Mouse (Mus musculus) limb, embryonic 10.5 days (tissue): ENCODE results near the gene Gpt2. TPM values are rescaled to one million over a fixed set of nuclear protein-coding genes. Genes with fewer than 3 reads are reported as not detected.

Experiments used
- DNase-seq: peaks from one replicate; pipeline ENCODE4 v3.0.0-alpha.2; 2017; ENCODE audit warnings: low spot score
- H3K27ac ChIP-seq: fragments of 300-500 bp; sonication (generic); 2 replicates; pipeline ENCODE4 v1.5.1; 2016; ENCODE audit warnings: mild to moderate bottlenecking
- H3K27me3 ChIP-seq: fragments of 300-500 bp; sonication (generic); 2 replicates; pipeline ENCODE4 v1.6.1; 2016; ENCODE audit warnings: low read depth, mild to moderate bottlenecking; ENCODE audit not compliant: poor library complexity, severe bottlenecking
- H3K36me3 ChIP-seq: fragments of 300-500 bp; sonication (generic); 2 replicates; pipeline ENCODE4 v1.6.1; 2016; ENCODE audit warnings: mild to moderate bottlenecking, moderate library complexity
- H3K4me1 ChIP-seq: fragments of 300-500 bp; sonication (generic); 2 replicates; pipeline ENCODE4 v1.6.1; 2016
- H3K4me3 ChIP-seq: fragments of 300-500 bp; sonication (generic); 2 replicates; pipeline ENCODE4 v1.5.1; 2016; ENCODE audit warnings: mild to moderate bottlenecking, moderate library complexity
- H3K9me3 ChIP-seq: fragments of 300-500 bp; sonication (generic); replicated peaks from 2 replicates; pipeline ENCODE4 v1.6.1; 2016; ENCODE audit warnings: mild to moderate bottlenecking
- WGBS: fragments of 180-500 bp; shearing (Covaris S2); methylation state at CpG from one replicate; pipeline ENCODE4 v1.1.7; 2016; 5-methylcytosine and 5-hydroxymethylcytosine counted together
- polyA plus RNA-seq: library from polyadenylated mRNA; unstranded; fragments of >200 nt; fragmentation: Nextera tagmentation; extraction: Ambion mirVana; gene quantifications from 2 replicates; pipeline ENCODE4 v1.2.1, GENCODE M21; 2016

Gene Gpt2
- polyA plus RNA-seq, 1 experiment from 2014 or later: 65.8 TPM

DNA sequence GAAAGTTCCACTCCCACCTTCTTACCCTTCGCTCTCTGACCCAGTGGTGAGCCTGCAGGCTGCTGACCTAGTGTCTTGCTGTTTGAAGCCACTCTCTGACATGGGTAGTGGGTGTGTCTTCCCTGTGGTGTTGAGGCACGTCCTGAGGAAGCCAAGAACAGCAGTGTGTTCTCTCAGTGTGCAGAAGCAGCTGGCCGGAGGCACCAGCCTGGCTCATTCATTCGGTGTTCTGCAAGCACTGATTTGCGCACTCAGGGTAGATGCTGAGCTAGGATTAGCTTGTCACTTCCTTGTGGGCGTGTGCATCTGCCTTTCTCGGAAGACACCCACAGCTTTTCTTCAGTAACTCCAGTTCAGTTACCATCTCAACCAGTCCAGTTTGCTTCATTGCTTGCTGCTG, 23.0 kb downstream of the Gpt2 start:
- Histone ChIP-seq H3K4me3 (no peak overlapping the region), H3K27ac (no peak overlapping the region)
- 72% methylated on average over 7 of the region's 7 CpGs for WGBS

DNA sequence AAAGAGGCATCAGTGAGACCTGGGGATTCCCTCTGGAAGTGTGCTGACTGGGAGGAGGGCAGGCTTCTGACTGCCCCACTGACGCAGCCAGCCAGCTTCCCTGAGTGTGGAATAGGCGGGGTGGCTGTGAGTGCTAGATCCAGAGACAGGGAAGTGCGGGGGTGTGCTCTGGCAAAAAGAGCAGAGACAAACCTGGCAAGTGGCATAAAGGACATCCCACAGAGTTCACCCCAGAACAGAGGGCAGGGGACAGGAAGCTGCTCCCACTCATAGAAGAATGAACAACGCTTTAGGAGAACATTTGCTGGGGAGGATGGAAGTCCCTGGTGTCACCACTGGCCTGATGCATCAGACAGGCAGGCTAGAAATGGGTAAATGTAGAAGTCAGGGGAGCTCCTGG, 25.0 kb downstream of the Gpt2 start:
- no peaks in the 10 kb centered on the region for H3K9me3 ChIP-seq
- no peaks in the 10 kb centered on the region for H3K27me3 ChIP-seq
- no peaks in the 10 kb centered on the region for H3K4me1 ChIP-seq
- H3K4me3 ChIP-seq: no peak overlapping the region
- 88% methylated on average over 4 of the region's 4 CpGs for WGBS
- no peak overlapping the region for H3K27ac ChIP-seq
- DNase-seq: no peak
- peaks cover 97% of the 10 kb centered on the region for H3K36me3 ChIP-seq

More for the DNA sequence above, 23.0 kb downstream of the Gpt2 start:
- no peaks in the 10 kb centered on the region for H3K27me3 ChIP-seq
- no peaks in the 10 kb centered on the region for H3K4me1 ChIP-seq
- DNase-seq: no peak
- no peaks in the 10 kb centered on the region for H3K9me3 ChIP-seq
- H3K36me3 ChIP-seq: peaks cover 97% of the 10 kb centered on the region

DNA sequence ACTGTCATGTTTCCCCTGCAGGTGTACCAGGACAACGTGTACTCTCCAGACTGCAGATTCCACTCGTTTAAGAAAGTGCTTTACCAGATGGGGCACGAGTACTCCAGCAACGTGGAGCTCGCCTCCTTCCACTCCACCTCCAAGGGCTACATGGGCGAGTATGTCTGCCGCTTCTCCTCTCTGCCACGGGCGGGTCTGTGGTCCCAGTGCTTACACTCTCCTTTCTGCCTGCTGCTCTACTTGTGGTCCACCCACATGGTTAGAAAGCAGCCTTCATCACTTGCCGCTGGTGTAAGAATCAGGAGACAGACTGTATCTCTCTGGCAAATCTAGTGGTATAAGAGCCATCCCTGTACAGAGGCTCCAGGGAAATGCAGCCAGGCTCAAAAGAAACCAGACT, 25.6 kb downstream of the Gpt2 start:
- no peak overlapping the region for H3K27ac ChIP-seq
- 95% methylated on average over 10 of the region's 10 CpGs for WGBS
- H3K36me3 ChIP-seq: peaks cover 98% of the 10 kb centered on the region
- H3K9me3 ChIP-seq: no peaks in the 10 kb centered on the region
- DNase-seq: no peak
- no peaks in the 10 kb centered on the region for H3K4me1 ChIP-seq
- no peak overlapping the region for H3K4me3 ChIP-seq
- H3K27me3 ChIP-seq: no peaks in the 10 kb centered on the region

DNA sequence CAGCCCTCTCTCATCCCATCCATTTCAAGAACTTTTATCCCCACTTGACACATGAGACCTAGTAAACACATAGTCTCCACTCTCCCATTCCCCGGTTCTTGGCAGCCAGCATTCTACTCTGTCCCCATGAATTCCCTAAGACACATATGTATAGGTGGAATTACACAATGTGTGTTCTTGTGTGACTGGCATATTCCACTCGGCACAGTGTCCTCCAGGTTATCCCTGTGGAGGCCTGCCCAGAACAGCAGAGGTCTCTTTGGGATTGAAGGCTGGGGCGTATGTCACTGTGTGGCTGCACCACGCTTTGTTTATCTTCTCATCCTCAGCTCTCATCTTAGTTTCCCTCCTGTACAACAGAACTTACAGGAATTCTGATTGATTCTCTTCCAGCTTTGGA, 28.2 kb downstream of the Gpt2 start:
- no peaks in the 10 kb centered on the region for H3K9me3 ChIP-seq
- no peak for DNase-seq
- H3K4me1 ChIP-seq: no peaks in the 10 kb centered on the region
- peaks cover 98% of the 10 kb centered on the region for H3K36me3 ChIP-seq
- H3K27me3 ChIP-seq: no peaks in the 10 kb centered on the region
- no peak overlapping the region for H3K27ac ChIP-seq
- no peak overlapping the region for H3K4me3 ChIP-seq
- WGBS: 92% methylated on average over 4 of the region's 4 CpGs

DNA sequence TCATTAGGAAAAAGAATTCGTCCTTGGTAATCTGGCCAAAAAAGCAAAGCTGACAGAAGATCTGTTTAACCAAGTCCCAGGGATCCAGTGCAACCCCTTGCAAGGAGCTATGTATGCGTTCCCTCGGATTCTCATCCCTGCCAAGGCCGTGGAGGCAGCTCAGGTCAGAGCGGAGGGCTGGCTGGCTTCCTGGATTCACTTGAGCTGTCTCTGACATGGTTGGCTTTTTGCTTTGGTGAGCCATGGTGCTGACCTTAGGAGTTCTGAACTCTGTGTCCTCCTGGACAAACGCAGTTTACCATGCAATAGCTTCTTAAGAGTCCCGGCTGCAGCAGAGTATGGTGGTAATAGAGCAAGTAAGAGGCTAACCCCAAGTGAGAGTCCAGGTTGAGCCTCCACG, 29.0 kb downstream of the Gpt2 start:
- Histone ChIP-seq H3K27ac (no peak overlapping the region), H3K36me3 (peaks cover 98% of the 10 kb centered on the region), H3K4me1 (no peaks in the 10 kb centered on the region), H3K27me3 (no peaks in the 10 kb centered on the region), H3K4me3 (no peak overlapping the region), H3K9me3 (no peaks in the 10 kb centered on the region)
- no peak for DNase-seq
- 91% methylated on average over 8 of the region's 8 CpGs for WGBS

DNA sequence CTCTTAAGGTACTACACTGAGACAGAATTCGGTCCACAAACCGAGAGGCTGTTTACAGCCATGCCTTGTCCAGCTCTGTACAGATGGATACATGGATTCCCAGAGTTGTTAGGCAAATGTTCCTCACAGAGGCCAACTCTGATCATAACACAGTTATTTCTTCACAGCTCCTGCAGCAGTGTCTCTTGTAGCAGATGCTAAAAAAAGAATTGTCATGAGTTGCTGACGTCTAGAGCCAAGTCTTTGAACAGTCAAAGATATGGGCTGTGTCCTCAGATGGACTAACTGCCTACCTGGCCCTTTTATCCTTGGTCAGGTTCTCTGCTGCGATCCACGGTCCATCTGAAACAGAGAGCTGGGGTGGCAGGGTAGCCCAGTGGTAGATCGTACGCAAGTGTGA, 31.7 kb downstream of the Gpt2 start:
- no peaks in the 10 kb centered on the region for H3K9me3 ChIP-seq
- no peak overlapping the region for H3K4me3 ChIP-seq
- no peak for DNase-seq
- no peaks in the 10 kb centered on the region for H3K27me3 ChIP-seq
- 96% methylated on average over 7 of the region's 7 CpGs for WGBS
- H3K4me1 ChIP-seq: no peaks in the 10 kb centered on the region
- no peak overlapping the region for H3K27ac ChIP-seq
- peaks cover 80% of the 10 kb centered on the region for H3K36me3 ChIP-seq

DNA sequence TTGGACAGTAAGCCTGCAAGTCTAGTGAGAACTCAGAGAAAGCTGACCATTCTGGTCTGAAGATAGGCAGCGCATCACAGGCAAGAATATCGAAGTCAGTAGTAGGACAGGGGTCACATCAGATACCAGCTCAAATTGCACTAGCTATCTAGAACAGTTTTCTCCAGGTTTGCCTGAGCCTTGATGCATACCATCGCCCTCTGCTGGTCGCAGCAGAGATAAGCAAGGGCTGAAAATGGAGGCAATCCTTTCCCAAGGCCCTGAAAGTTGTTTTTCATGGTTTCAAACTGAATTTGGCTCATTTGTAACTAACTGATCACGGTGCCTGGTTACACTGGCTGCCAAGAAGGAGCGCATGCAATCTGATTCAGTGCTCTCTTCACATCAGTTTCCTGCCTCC, 33.7 kb downstream of the Gpt2 start:
- H3K4me1 ChIP-seq: no peaks in the 10 kb centered on the region
- 35% methylated on average over 6 of the region's 6 CpGs for WGBS
- DNase-seq: peak; percentile 69
- peaks cover 71% of the 10 kb centered on the region for H3K36me3 ChIP-seq
- no peak overlapping the region for H3K27ac ChIP-seq
- no peaks in the 10 kb centered on the region for H3K27me3 ChIP-seq
- no peaks in the 10 kb centered on the region for H3K9me3 ChIP-seq
- no peak overlapping the region for H3K4me3 ChIP-seq

DNA sequence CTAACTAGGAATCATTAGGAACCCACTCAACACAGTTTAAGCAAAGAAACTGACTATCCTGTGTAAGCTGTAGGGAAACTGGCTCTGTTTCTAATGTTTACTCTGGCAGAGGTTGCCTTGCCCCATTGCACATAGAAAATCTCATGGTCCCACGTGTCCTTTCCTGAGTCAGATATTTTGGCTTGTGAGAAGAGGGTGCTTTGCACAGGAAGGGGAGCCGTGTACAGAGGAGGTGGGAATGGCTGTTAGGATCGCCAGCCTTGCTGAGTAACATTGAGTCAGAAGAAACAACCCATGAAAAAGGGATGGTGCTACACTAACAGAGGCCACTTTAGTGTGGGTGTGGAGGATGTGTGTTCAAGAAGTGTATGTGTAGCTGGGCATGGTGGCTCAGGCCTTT, 36.6 kb downstream of the Gpt2 start:
- no peak for DNase-seq
- Histone ChIP-seq H3K27ac (no peak overlapping the region), H3K4me3 (no peak overlapping the region), H3K4me1 (no peaks in the 10 kb centered on the region), H3K27me3 (no peaks in the 10 kb centered on the region), H3K36me3 (peaks cover 50% of the 10 kb centered on the region), H3K9me3 (no peaks in the 10 kb centered on the region)
- WGBS: 87% methylated on average over 3 of the region's 3 CpGs

DNA sequence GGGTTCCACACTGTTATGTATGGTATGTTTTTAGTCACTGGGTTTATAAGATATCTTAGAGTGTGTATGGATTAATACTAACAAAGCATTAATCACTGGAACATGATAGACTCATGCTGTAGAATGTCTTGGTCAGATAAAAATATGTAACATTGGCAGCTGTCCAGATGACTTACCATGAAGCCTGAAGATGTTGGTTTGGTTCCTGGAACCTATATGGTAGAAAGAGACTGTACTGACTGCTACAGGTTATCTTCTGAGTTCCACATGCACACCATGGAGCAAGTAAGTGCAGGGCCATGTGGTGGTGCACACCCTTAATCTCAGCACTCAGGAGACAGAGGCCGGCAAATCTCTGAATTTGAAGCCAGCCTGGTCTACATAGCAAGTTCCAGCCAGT, 38.3 kb downstream of the Gpt2 start:
- Histone ChIP-seq H3K4me3 (no peak overlapping the region), H3K27ac (no peak overlapping the region), H3K4me1 (no peaks in the 10 kb centered on the region), H3K9me3 (no peaks in the 10 kb centered on the region), H3K36me3 (peaks cover 50% of the 10 kb centered on the region), H3K27me3 (no peaks in the 10 kb centered on the region)
- no peak for DNase-seq
- 95% methylated on average over 1 of the region's 1 CpGs for WGBS

DNA sequence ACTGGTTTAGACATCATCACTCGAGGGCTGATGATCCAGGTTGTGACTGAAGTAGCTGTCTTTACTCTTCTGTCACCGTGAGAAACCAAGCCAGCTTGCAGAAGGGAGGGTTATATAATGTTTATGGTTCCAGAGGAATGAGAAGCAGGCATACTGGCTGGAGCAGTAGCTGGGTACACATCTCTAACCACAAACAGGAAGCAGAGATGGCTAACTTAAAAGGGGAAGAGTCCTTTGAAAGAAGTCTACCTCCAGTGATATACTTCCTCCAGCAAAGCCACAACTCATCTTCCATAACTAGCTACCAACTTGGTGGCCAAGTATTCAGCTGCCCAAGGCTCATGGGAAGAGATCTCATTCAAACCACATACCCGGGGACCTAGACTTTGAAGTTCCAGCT, 39.1 kb downstream of the Gpt2 start:
- Histone ChIP-seq H3K9me3 (no peaks in the 10 kb centered on the region), H3K27me3 (no peaks in the 10 kb centered on the region), H3K4me3 (no peak overlapping the region), H3K4me1 (no peaks in the 10 kb centered on the region), H3K36me3 (peaks cover 50% of the 10 kb centered on the region), H3K27ac (no peak overlapping the region)
- no peak for DNase-seq
- WGBS: 81% methylated on average over 3 of the region's 3 CpGs

DNA sequence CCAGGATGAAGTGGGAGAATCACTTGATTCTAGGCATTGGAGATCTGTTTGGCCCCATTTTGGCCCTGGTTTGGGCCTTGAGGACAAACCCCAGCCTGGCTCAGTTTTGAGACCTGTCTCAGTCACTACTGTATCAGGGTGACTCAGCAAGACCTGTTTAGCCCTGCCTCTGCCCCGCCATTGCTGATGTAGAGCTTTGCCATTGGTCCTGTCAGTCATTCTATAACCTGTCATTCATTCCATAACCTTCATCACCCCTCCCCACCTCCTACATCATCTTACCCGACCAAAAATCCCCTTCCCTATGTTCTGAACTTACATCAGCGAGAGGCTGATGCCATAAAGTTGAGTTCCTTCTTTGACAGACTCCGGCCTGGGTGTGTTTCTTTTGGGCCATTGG, 40.5 kb downstream of the Gpt2 start:
- Histone ChIP-seq H3K27ac (no peak overlapping the region), H3K4me1 (no peaks in the 10 kb centered on the region), H3K36me3 (peaks cover 55% of the 10 kb centered on the region), H3K4me3 (no peak overlapping the region), H3K9me3 (no peaks in the 10 kb centered on the region), H3K27me3 (no peaks in the 10 kb centered on the region)
- DNase-seq: no peak
- 90% methylated on average over 4 of the region's 4 CpGs for WGBS

DNA sequence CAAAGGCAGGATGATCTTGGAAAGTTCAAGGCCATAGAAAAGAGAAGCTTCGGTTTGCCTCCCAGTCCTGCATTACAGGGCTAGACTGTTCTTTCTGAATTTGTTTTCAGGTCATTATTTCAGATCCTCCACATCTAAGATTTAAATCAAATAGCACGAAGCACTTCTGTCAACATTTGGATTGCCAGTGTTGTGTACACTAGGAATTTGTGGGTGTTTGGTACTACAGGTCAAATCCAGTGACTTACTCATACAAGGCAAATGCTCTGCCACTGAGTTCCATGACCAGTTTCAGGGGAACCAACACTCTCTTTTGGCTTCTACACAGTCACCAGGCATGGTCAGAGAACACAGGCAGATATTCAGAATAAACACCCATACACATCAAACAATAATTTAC, 41.1 kb downstream of the Gpt2 start:
- H3K36me3 ChIP-seq: peaks cover 61% of the 10 kb centered on the region
- no peak overlapping the region for H3K4me3 ChIP-seq
- no peaks in the 10 kb centered on the region for H3K4me1 ChIP-seq
- H3K27me3 ChIP-seq: no peaks in the 10 kb centered on the region
- no peaks in the 10 kb centered on the region for H3K9me3 ChIP-seq
- H3K27ac ChIP-seq: no peak overlapping the region
- DNase-seq: no peak
- 94% methylated on average over 2 of the region's 2 CpGs for WGBS

DNA sequence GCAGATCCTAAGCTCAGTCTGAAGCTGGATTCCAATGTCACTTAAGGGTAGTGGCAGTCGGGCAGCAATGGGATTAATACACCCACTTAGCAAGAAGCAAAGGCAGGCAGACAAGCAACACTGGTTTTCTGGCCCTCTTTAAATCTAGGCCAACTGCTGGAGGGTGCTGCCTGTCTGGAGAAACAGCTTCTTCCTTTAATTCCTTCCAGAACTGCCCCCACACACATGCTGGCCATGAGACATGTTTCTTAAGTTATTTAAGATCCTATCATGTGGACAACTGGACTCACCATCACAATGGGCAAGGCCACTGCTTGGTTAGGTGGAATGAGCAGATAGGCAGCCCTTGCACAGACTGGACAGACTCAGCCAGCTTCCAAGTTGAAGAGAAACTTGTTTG, 41.8 kb downstream of the Gpt2 start:
- H3K9me3 ChIP-seq: no peaks in the 10 kb centered on the region
- no peak for DNase-seq
- peaks cover 69% of the 10 kb centered on the region for H3K36me3 ChIP-seq
- WGBS: 97% methylated on average over 1 of the region's 1 CpGs
- H3K4me3 ChIP-seq: no peak overlapping the region
- H3K27ac ChIP-seq: no peak overlapping the region
- H3K27me3 ChIP-seq: no peaks in the 10 kb centered on the region
- no peaks in the 10 kb centered on the region for H3K4me1 ChIP-seq

DNA sequence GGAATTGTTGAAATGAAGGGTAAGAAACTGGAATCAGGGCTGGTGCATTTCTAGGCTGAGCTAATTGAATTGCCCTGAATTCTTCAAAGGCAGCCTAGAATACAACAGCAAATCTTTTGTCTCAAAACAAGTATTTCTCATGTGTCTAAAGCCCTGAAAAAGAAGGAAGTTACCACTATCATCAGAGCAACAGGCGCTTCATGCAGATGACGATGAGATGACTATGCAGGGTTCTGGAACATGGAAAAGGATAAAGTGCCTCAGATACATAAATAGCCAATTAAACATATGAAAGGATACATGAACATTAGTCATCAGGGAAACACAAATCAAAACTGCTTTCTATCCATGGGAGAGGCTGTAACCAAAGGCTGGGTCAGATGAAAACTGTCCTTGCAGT, 44.0 kb downstream of the Gpt2 start:
- Histone ChIP-seq H3K4me1 (no peaks in the 10 kb centered on the region), H3K4me3 (no peak overlapping the region), H3K36me3 (peaks cover 81% of the 10 kb centered on the region), H3K27me3 (no peaks in the 10 kb centered on the region), H3K27ac (no peak overlapping the region), H3K9me3 (no peaks in the 10 kb centered on the region)
- DNase-seq: no peak
- 97% methylated on average over 2 of the region's 2 CpGs for WGBS
